Mouse (Mus musculus) midbrain, embryonic 15.5 days (tissue): ENCODE results near the gene Arpc1b. TPM values are rescaled to one million over a fixed set of nuclear protein-coding genes. Genes with fewer than 3 reads are reported as not detected.
"Not testable (repeated sequence)": the region's sequence is repeated elsewhere in the genome, so short reads cannot be mapped to it uniquely, and the experiment has no call there.

ENCODE experiments used
- ATAC-seq: fragments of 200-750 bp; cut with Nextera tagmentation; replicated peaks from 2 replicates; pipeline ENCODE4 v1.8.0; 2017; ENCODE audit warnings: moderate TSS enrichment
- H3K27ac ChIP-seq: fragments of 300-500 bp; sonication (generic); 2 replicates; pipeline ENCODE4 v1.5.1; 2015; ENCODE audit warnings: mild to moderate bottlenecking, inconsistent platforms
- H3K27me3 ChIP-seq: fragments of 300-500 bp; sonication (generic); replicated peaks from 2 replicates; pipeline ENCODE4 v1.6.1; 2015; ENCODE audit warnings: inconsistent platforms
- H3K36me3 ChIP-seq: fragments of 300-500 bp; sonication (generic); replicated peaks from 2 replicates; pipeline ENCODE4 v1.6.1; 2015; ENCODE audit warnings: inconsistent platforms
- H3K4me1 ChIP-seq: fragments of 300-500 bp; sonication (generic); 2 replicates; pipeline ENCODE4 v1.6.1; 2015; ENCODE audit warnings: inconsistent platforms
- H3K4me2 ChIP-seq: fragments of 300-500 bp; sonication (generic); 2 replicates; pipeline ENCODE4 v1.6.1; 2015; ENCODE audit warnings: inconsistent platforms, mild to moderate bottlenecking, moderate library complexity
- H3K4me3 ChIP-seq: fragments of 300-500 bp; sonication (generic); 2 replicates; pipeline ENCODE4 v1.5.1; 2015; ENCODE audit warnings: mild to moderate bottlenecking, inconsistent platforms
- H3K9ac ChIP-seq: fragments of 300-500 bp; sonication (generic); 2 replicates; pipeline ENCODE4 v1.6.1; 2015; ENCODE audit warnings: mild to moderate bottlenecking, inconsistent platforms
- H3K9me3 ChIP-seq: fragments of 300-500 bp; sonication (generic); 2 replicates; pipeline ENCODE4 v1.6.1; 2016; ENCODE audit warnings: inconsistent platforms
- WGBS: fragments of 180-500 bp; shearing (Covaris S2); methylation state at CpG from one replicate; pipeline ENCODE4 v1.1.7; 2015; ENCODE audit warnings: mixed read lengths; 5-methylcytosine and 5-hydroxymethylcytosine counted together
- polyA plus RNA-seq: library from polyadenylated mRNA; unstranded; fragments of >200 nt; fragmentation: Nextera tagmentation; extraction: Ambion mirVana; gene quantifications from 2 replicates; pipeline ENCODE4 v1.2.1, GENCODE M21; 2015

The Arpc1b gene
- polyA plus RNA-seq, 1 experiment from 2014 or later: 59.5 TPM

- 50% methylated on average over 4 of the region's 4 CpGs for WGBS
- H3K4me2 ChIP-seq: no peak overlapping the region
These were observed 2.3 kb downstream of the Arpc1b start for GRCm38 (mm10) chr5:145116316-145116715.

DNA sequence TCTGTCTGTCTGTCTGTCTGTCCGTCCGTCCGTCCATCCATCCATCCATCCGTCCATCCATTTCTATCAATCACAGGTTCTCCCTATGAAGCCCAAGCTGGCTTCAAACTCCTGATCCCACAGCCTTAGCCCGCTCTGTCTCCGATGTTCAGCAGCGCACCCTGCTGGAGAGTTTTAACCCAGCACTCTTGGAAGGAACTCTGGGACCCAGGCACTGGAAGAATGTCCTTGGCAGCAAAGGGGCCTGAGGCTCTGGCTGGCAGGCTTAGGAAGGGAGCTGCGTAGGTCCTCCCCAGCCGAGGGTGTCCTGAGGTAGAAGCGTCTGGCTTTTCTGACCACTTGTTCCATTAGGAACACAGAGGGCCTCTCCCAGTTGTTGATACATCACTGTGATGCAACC lies 2.9 kb downstream of the Arpc1b start:
- peaks cover 5% of the 10 kb centered on the region for H3K4me1 ChIP-seq
- no peaks in the 10 kb centered on the region for H3K9me3 ChIP-seq
- no peak overlapping the region for H3K4me3 ChIP-seq
- H3K36me3 ChIP-seq: no peaks in the 10 kb centered on the region
- no peak overlapping the region for H3K4me2 ChIP-seq
- no peak overlapping the region for H3K9ac ChIP-seq
- no peak for ATAC-seq
- WGBS: 36% methylated on average over 10 of the region's 10 CpGs
- peaks cover 14% of the 10 kb centered on the region for H3K27me3 ChIP-seq
- H3K27ac ChIP-seq: no peak overlapping the region

More at GRCm38 (mm10) chr5:145116316-145116715, 2.3 kb downstream of the Arpc1b start:
- H3K36me3 ChIP-seq: no peaks in the 10 kb centered on the region
- peaks cover 14% of the 10 kb centered on the region for H3K27me3 ChIP-seq
- H3K9ac ChIP-seq: no peak overlapping the region
- H3K4me3 ChIP-seq: no peak overlapping the region
- H3K9me3 ChIP-seq: no peaks in the 10 kb centered on the region
- H3K27ac ChIP-seq: no peak overlapping the region
- no peak for ATAC-seq
- H3K4me1 ChIP-seq: peaks cover 5% of the 10 kb centered on the region

- Histone ChIP-seq H3K4me1 (peaks cover 5% of the 10 kb centered on the region), H3K4me2 (no peak overlapping the region), H3K9ac (no peak overlapping the region), H3K27ac (no peak overlapping the region), H3K4me3 (no peak overlapping the region), H3K36me3 (no peaks in the 10 kb centered on the region), H3K9me3 (no peaks in the 10 kb centered on the region), H3K27me3 (peaks cover 14% of the 10 kb centered on the region)
- no peak for ATAC-seq
- WGBS: 73% methylated on average over 6 of the region's 6 CpGs
These were observed 4.0 kb downstream of the Arpc1b start for GRCm38 (mm10) chr5:145118005-145118404.

- Histone ChIP-seq H3K9ac (no peak overlapping the region), H3K27ac (no peak overlapping the region), H3K4me3 (no peak overlapping the region), H3K27me3 (peaks cover 13% of the 10 kb centered on the region), H3K4me1 (peaks cover 5% of the 10 kb centered on the region), H3K4me2 (no peak overlapping the region), H3K9me3 (no peaks in the 10 kb centered on the region), H3K36me3 (no peaks in the 10 kb centered on the region)
- WGBS: 88% methylated on average over 5 of the region's 5 CpGs
- no peak for ATAC-seq
These were observed 4.4 kb downstream of the Arpc1b start for GRCm38 (mm10) chr5:145118461-145118860.

DNA sequence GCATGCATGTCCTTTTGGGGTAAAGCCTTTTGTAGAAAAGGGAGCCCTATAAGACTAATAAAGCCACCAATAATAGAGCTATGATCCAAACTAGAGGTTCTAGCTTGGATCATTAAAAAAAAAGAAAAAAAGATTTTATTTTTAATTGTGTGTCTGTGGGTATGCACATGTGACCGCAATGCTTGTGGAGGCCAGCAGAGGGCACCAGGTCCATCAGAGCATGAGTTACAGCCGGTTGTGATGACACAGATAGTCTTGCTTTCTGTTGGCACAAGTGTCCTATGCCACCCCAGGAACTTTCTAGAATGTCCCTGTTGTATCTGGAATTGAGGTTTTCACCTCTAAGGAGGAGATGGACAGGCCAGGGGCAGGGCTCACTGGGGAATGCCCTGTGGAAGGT lies 5.4 kb downstream of the Arpc1b start:
- Histone ChIP-seq H3K9ac (no peak overlapping the region), H3K9me3 (no peaks in the 10 kb centered on the region), H3K4me3 (no peak overlapping the region), H3K4me2 (no peak overlapping the region), H3K4me1 (peaks cover 4% of the 10 kb centered on the region), H3K27ac (no peak overlapping the region), H3K27me3 (peaks cover 9% of the 10 kb centered on the region), H3K36me3 (no peaks in the 10 kb centered on the region)
- ATAC-seq: no peak
- whole genome bisulfite sequencing: 89% methylated on average over 2 of the region's 2 CpGs

DNA sequence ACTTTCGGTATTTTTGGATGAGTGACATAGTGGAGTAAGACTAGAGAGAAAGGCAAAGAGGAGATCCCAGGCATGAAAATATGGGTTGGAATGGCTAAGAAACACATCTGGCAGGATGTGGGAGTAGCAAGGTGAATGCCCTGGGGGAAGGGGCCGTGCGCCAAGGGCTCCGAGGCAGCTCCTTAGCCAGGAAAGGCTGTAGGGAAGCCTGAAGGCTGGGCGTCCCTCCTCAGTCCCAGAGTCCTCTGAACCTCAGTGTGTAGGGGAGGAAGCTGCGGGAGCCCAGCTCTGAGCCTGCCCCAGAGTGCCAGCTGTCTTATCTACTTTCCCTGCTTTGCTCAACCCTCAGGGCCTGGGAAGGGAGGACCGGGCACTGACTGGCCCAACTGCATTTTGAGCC lies 6.9 kb downstream of the Arpc1b start:
- 75% methylated on average over 7 of the region's 7 CpGs for WGBS
- no peak overlapping the region for H3K27ac ChIP-seq
- H3K4me2 ChIP-seq: no peak overlapping the region
- no peaks in the 10 kb centered on the region for H3K9me3 ChIP-seq
- H3K36me3 ChIP-seq: peaks cover 4% of the 10 kb centered on the region; the same call in 1 of the 2 replicates
- H3K27me3 ChIP-seq: no peaks in the 10 kb centered on the region
- no peaks in the 10 kb centered on the region for H3K4me1 ChIP-seq
- ATAC-seq: no peak
- H3K4me3 ChIP-seq: no peak overlapping the region
- H3K9ac ChIP-seq: no peak overlapping the region

- no peak overlapping the region for H3K27ac ChIP-seq
- no peak overlapping the region for H3K9ac ChIP-seq
- no peaks in the 10 kb centered on the region for H3K27me3 ChIP-seq
- H3K36me3 ChIP-seq: peaks cover 6% of the 10 kb centered on the region; the same call in 1 of the 2 replicates
- H3K9me3 ChIP-seq: no peaks in the 10 kb centered on the region
- no peak for ATAC-seq
- H3K4me2 ChIP-seq: no peak overlapping the region
- 94% methylated on average over 19 of the region's 19 CpGs for WGBS
- no peaks in the 10 kb centered on the region for H3K4me1 ChIP-seq
- H3K4me3 ChIP-seq: no peak overlapping the region
These were observed 9.4 kb downstream of the Arpc1b start for GRCm38 (mm10) chr5:145123396-145123795.

DNA sequence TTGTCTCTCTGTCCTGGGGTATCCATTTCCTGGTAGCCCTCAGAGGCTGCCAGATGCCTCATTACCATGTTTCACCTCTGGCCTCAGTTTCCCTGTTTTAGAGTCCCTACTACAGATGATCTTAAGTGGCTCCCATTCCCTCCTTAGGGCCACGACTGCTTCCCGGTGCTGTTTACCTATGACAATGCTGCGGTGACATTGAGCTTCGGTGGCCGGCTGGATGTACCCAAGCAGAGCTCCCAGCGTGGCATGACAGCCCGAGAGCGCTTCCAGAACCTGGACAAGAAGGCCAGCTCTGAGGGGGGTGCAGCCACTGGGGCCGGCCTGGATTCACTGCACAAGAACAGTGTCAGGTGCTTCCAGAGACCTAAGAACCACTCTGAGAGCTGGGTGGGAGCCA lies 12.6 kb downstream of the Arpc1b start:
- Histone ChIP-seq H3K36me3 (peaks cover 33% of the 10 kb centered on the region), H3K9me3 (no peaks in the 10 kb centered on the region), H3K27me3 (no peaks in the 10 kb centered on the region), H3K9ac (no peak overlapping the region), H3K4me2 (no peak overlapping the region), H3K4me3 (no peak overlapping the region), H3K27ac (no peak overlapping the region), H3K4me1 (no peaks in the 10 kb centered on the region)
- no peak for ATAC-seq
- WGBS: 95% methylated on average over 9 of the region's 9 CpGs

- no peak overlapping the region for H3K4me2 ChIP-seq
- no peaks in the 10 kb centered on the region for H3K27me3 ChIP-seq
- no peaks in the 10 kb centered on the region for H3K4me1 ChIP-seq
- no peak overlapping the region for H3K9ac ChIP-seq
- no peak overlapping the region for H3K4me3 ChIP-seq
- ATAC-seq: no peak
- no peaks in the 10 kb centered on the region for H3K9me3 ChIP-seq
- 94% methylated on average over 4 of the region's 4 CpGs for WGBS
- no peak overlapping the region for H3K27ac ChIP-seq
- H3K36me3 ChIP-seq: peaks cover 58% of the 10 kb centered on the region
These were observed 15.1 kb downstream of the Arpc1b start for GRCm38 (mm10) chr5:145129124-145129523.

GRCm38 (mm10) chr5:145129773-145130172 lies 15.8 kb downstream of the Arpc1b start:
- ATAC-seq, H3K4me2 ChIP-seq, H3K4me3 ChIP-seq, H3K9ac ChIP-seq, H3K4me1 ChIP-seq, H3K27ac ChIP-seq, H3K27me3 ChIP-seq, H3K9me3 ChIP-seq: not testable (repeated sequence)
- peaks cover 64% of the 10 kb centered on the region for H3K36me3 ChIP-seq
- 96% methylated on average over 6 of the region's 6 CpGs for WGBS

DNA sequence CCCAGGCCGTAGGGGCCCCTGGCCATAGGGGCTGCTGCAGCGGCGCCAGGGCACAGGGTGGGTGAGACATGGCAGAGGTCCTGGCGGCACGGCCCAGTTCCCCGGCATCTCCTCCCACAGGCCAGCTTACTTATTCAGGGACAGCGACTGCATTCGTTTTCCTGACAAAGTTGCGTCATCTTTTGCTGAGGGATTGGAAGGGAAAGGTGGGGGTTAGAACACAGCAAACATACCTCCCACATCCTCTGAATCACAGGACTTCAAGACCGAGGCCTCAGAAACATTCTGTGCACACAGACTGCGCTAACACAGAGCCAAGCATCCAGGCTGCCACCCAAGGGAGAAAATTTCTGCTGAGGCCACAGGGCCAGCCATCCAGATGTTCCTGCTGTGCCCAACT lies 16.2 kb downstream of the Arpc1b start:
- peaks cover 65% of the 10 kb centered on the region for H3K36me3 ChIP-seq
- no peaks in the 10 kb centered on the region for H3K27me3 ChIP-seq
- 91% methylated on average over 11 of the region's 11 CpGs for WGBS
- H3K4me2 ChIP-seq: no peak overlapping the region
- H3K4me1 ChIP-seq: no peaks in the 10 kb centered on the region
- H3K27ac ChIP-seq: no peak overlapping the region
- ATAC-seq: no peak
- no peak overlapping the region for H3K9ac ChIP-seq
- H3K9me3 ChIP-seq: no peaks in the 10 kb centered on the region
- H3K4me3 ChIP-seq: no peak overlapping the region

DNA sequence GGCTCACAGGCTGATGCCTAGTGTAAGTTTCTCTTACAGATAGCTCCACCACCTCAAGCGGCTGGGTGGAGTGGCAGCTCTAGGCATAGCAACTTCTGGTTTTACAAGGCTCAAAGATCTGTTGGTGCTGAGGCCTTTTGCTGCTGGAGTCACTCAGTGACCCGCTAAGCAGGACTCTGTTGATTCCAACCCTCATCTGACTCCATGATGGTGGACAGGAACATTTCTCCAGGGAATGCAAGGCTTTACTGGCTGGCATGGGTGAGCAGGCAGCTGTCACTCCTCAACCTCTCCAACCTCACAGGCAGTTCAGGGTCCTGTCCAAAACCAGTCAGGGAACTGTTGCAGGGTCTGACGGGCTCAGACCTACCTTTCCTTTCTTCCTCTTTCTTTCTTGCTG lies 17.0 kb downstream of the Arpc1b start:
- H3K36me3 ChIP-seq: peaks cover 67% of the 10 kb centered on the region

DNA sequence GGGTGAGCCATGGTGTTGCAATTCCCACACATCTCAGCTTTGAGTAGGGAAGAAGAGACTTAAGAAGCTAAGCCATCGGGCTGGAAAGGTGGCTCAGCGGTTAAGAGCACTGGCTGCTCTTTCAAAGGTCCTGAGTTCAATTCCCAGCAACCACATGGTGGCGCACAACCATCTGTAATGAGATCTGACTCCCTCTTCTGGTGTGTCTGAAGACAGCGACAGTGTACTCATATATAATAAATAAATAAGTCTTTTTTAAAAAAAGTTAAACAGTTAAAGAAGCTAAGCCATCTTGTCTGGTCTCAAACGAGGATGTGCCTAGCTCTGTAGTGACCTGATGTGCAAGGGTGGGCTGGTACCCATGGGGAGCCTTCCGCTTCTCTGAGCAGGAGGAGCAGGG lies 19.3 kb downstream of the Arpc1b start:
- not testable (repeated sequence) for H3K27ac ChIP-seq, H3K4me1 ChIP-seq, H3K4me2 ChIP-seq, H3K4me3 ChIP-seq, H3K9me3 ChIP-seq, H3K27me3 ChIP-seq, H3K9ac ChIP-seq, ATAC-seq
- WGBS: 91% methylated on average over 6 of the region's 6 CpGs
- peaks cover 70% of the 10 kb centered on the region for H3K36me3 ChIP-seq

More for the DNA sequence above, 17.0 kb downstream of the Arpc1b start:
- no peak overlapping the region for H3K9ac ChIP-seq
- no peak for ATAC-seq
- H3K4me2 ChIP-seq: no peak overlapping the region
- no peak overlapping the region for H3K4me3 ChIP-seq
- WGBS: 91% methylated on average over 3 of the region's 3 CpGs
- H3K4me1 ChIP-seq: no peaks in the 10 kb centered on the region
- no peak overlapping the region for H3K27ac ChIP-seq
- H3K27me3 ChIP-seq: no peaks in the 10 kb centered on the region
- no peaks in the 10 kb centered on the region for H3K9me3 ChIP-seq
